Mouse (Mus musculus) embryonic fibroblast, embryonic 13.5 days (primary cell): ENCODE measurements around the gene Neurod1. TPM values are rescaled to one million over a fixed set of nuclear protein-coding genes. Genes with fewer than 3 reads are reported as not detected.

Experiments
- H3K27ac ChIP-seq: 2 replicates; pipeline ENCODE4 v1.5.1; 2012; ENCODE audit warnings: low read length, control low read depth, inconsistent platforms; ENCODE audit not compliant: insufficient read depth
- H3K4me1 ChIP-seq: 2 replicates; pipeline ENCODE4 v1.6.1; 2011; ENCODE audit warnings: low read length; ENCODE audit not compliant: control insufficient read depth, insufficient read depth
- H3K4me3 ChIP-seq: 2 replicates; pipeline ENCODE4 v1.5.1; 2011; ENCODE audit warnings: mild to moderate bottlenecking, control low read depth, low read length; ENCODE audit not compliant: insufficient read depth
- CTCF ChIP-seq: IDR thresholded peaks from 2 replicates; pipeline ENCODE4 v1.5.1; 2011; ENCODE audit warnings: mild to moderate bottlenecking, control low read depth, low read length, moderate library complexity, borderline replicate concordance; ENCODE audit not compliant: insufficient read depth
- POLR2A ChIP-seq: IDR thresholded peaks from 2 replicates; pipeline ENCODE4 v1.6.1; 2011; ENCODE audit warnings: low read depth, mild to moderate bottlenecking, control low read depth, low read length, moderate library complexity
- polyA plus RNA-seq: library from polyadenylated mRNA; stranded (reverse); fragments of >200 nt; gene quantifications from 2 replicates; pipeline ENCODE4 v1.2.4, GENCODE M21; 2011; ENCODE audit warnings: low read depth; ENCODE audit not compliant: missing spikeins, insufficient read length

Neurod1 gene
- not detected in 2 replicates for polyA plus RNA-seq

DNA sequence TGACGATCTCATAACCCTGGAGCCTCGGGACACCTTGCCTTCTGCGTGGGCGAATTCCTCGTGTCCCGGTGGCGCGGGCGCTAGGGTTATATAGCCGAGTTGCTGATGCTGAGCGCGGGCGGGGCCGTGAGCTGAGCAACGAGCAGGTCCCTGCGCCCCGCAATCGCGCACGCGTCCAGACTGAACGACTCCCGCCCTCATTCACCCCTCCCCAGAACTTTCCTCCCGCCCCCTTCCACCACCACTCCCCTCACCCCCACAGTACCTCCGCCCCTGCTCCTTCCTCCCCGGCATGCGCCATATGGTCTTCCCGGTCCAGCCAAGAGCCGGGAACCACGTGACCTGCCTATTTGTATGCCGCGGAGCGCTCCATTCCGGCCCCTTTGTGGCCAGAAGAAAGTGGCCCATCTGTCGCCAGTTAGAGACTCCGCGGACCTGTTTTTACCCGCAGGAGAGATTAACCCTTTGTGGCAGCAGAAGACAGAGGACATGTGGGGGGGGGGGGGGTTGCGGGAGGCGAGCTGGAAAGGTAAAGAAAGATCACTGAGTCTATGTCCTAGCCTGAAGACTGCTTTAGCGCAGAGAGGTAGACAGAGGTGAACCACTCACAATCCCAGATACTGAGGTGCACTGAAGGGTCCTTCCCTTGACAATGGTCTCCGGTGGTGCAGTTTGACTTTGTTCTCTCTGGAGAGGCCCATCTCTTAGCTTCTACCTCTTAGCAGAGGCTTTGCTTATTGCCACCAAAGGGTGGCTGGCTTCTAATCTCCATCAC, at the start of gene Neurod1, which contains the start of gene Cerkl:
TSS of gene Neurod1 (minus strand) at position 177 of the 775 bp plus-strand sequence.
TSS of gene Cerkl (minus strand) at position 211 of the 775 bp plus-strand sequence.
- TF ChIP-seq POLR2A (no peak), CTCF (no peak)
- no peak within 1 kb of the TSS for H3K4me3 ChIP-seq

DNA sequence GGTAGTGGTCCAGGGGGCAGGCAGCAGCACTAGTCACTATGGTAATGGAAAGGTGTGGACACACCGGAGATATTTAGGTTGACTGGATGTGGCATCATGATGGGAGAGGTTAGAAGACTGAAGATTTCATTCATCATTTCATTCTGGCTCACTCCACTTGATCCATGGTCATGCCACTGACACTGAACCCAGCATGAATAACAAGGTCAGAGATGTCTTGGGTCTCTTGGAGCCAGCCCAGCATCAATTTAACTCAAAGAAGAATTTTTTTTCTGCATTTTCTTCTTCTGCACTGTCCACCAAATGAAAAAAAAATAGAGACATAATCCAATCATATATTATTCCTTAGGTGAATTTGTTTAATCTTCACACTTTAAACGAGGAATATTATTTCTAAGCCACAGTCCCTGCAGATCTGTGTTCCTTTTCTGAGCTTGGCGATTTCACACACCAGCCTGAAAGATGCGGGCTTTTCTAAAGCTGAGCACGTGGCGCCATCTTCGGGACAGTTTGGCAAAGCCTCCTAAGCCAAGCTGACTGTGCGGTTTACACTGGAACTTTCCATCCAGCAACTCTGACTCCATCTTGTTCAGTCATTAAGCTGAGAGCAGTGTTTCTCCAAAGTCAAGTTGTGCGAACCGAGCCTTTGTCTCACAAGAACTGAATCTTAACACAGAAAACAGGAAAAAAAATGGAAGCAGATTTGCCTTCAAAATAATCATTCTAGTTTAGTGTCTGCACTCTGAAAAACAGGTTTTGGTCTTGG, 42.6 kb upstream of the Neurod1 start:
- Histone ChIP-seq H3K4me3 (no peak overlapping the region), H3K27ac (no peak overlapping the region), H3K4me1 (peaks cover 8% of the 10 kb centered on the region)
- TF ChIP-seq CTCF (peak; percentile 86), POLR2A (no peak)

More for the DNA sequence above, at the start of gene Neurod1, which contains the start of gene Cerkl:
- Histone ChIP-seq H3K27ac (no peak within 1 kb of the TSS), H3K4me1 (no peaks in the 10 kb centered on the region)

DNA sequence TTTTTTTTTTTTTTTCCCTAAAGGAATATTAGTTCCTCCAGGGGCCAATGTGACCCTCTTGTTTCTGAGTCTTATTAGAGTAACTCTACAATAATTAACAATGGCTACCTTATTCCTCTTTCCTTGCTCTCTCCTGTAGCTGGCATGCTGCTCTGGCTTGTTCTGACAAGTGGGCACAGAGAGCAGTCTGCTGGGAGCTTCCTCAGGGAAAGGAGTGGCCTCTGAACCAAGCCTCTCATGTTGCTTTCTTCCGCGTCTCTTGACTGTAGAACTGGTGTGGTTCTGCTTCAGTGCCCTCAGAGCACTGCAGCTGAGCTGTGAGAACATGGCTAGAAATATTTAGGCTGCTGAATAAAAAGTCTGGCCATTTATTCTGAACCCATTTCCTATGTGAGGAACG, 28.6 kb upstream of the Neurod1 start:
- TF ChIP-seq POLR2A (no peak), CTCF (no peak)

DNA sequence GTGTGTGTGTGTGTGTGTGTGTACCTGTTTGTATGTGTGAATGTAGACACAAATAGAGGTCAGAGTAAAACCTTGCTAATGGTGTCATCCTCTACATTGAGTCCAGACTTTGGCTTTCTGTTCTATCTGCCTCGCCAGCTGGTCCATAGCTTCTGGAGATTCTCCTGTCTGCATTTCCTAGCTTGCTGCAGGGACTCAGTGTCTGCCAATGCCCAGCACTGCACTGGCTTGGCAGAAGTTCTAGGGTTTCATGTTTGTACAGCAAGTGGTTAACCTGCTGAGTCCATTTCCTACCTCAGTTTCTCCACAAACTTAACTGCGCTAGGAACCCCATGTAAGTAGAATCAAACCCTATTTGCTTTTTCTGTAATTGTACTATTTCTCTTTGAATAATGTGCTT, 26.0 kb upstream of the Neurod1 start:
- Histone ChIP-seq H3K4me1 (no peaks in the 10 kb centered on the region; the same call in 1 of the 2 replicates), H3K4me3 (no peak overlapping the region), H3K27ac (no peak overlapping the region)
- TF ChIP-seq POLR2A (no peak), CTCF (no peak)

More for the DNA sequence above, 28.6 kb upstream of the Neurod1 start:
- H3K27ac ChIP-seq: no peak overlapping the region
- no peaks in the 10 kb centered on the region; the same call in 1 of the 2 replicates for H3K4me1 ChIP-seq
- H3K4me3 ChIP-seq: no peak overlapping the region

DNA sequence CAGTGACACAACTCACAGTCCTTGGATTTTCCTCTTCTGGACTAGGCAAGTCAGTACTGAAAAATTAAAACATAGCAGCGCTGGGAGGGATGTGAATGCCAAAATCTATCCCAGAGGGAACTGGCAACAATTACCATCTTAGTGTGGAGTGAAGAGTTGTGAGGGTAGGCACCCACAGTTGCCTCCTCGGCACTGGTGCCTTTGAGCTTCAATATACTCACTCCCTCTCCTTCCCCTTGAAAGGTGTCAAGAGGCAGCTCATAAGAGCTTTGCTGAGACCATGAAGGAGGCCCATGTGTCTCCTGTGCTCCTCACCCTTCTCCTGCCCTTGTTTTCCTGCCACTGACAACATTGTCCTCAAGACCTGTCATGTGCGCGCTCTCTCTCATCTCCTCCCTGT, 5.9 kb upstream of the Neurod1 start:
- no peak overlapping the region for H3K27ac ChIP-seq
- H3K4me3 ChIP-seq: no peak overlapping the region
- no peaks in the 10 kb centered on the region for H3K4me1 ChIP-seq
- no peak for TF ChIP-seq POLR2A
- no peak for TF ChIP-seq CTCF

DNA sequence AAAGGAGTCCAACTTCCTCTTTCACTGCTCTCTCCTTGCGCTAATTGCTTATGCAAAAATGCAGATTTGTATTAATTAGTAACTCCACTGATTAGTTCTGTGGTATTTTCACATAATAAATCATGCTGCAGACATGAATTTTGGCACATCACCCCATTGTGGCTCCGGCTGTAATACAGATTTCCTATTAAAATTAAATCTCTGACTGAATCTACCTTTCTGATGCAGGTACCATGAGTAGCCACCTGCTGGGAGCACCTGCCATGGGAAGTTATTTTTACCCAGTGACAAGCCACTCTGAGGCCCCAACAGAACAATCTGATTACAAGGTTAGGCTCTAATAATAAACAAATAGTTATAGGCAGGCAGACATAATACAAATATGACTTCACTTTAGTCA, 5.3 kb upstream of the Neurod1 start:
- Histone ChIP-seq H3K27ac (no peak overlapping the region), H3K4me1 (no peaks in the 10 kb centered on the region), H3K4me3 (no peak overlapping the region)
- TF ChIP-seq POLR2A: no peak
- TF ChIP-seq CTCF: no peak

DNA sequence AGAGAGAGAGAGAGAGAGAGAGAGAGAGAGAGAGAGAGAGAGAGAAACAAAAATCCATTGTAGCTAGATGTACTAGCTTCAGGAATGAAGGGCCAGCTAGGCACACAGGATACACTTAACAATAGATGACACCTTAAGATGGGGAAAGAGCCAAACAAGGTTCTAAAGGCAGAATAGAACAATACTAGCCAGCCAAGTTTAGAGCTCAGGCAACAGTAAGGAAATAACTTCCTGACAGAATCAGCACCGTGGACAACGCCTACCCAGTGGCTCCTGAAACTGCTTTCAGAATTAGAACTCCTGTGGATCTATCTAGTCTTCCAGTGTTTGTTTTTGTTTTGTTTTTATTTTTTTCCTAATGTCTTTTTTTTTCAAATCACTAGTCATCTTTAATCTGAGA, 4.0 kb upstream of the Neurod1 start:
- TF ChIP-seq CTCF (no peak), POLR2A (no peak)
- no peak overlapping the region for H3K4me3 ChIP-seq

DNA sequence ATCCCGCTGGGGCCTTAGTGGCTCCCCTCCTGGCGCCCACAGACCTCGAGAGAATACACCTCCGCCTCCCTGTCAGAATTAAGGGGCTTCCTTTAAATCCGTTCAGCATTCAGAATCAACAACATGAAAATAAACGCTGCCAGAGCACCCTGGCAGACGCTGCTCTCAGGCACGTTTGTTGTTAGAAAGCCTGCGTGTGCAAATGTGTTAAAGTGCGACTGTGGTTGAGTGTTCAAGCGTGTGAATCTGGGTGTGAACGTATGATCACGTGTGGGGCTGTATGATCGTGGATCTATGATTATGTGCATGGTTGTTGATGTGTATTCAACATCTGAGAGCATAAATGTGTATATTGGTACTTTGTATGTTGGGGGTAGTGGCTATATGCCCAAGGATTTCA, 3.6 kb upstream of the Neurod1 start:
- TF ChIP-seq POLR2A (no peak), CTCF (no peak)
- Histone ChIP-seq H3K27ac (no peak overlapping the region), H3K4me3 (no peak overlapping the region), H3K4me1 (no peaks in the 10 kb centered on the region)

More for the DNA sequence above, 4.0 kb upstream of the Neurod1 start:
- Histone ChIP-seq H3K27ac (no peak overlapping the region), H3K4me1 (no peaks in the 10 kb centered on the region)

DNA sequence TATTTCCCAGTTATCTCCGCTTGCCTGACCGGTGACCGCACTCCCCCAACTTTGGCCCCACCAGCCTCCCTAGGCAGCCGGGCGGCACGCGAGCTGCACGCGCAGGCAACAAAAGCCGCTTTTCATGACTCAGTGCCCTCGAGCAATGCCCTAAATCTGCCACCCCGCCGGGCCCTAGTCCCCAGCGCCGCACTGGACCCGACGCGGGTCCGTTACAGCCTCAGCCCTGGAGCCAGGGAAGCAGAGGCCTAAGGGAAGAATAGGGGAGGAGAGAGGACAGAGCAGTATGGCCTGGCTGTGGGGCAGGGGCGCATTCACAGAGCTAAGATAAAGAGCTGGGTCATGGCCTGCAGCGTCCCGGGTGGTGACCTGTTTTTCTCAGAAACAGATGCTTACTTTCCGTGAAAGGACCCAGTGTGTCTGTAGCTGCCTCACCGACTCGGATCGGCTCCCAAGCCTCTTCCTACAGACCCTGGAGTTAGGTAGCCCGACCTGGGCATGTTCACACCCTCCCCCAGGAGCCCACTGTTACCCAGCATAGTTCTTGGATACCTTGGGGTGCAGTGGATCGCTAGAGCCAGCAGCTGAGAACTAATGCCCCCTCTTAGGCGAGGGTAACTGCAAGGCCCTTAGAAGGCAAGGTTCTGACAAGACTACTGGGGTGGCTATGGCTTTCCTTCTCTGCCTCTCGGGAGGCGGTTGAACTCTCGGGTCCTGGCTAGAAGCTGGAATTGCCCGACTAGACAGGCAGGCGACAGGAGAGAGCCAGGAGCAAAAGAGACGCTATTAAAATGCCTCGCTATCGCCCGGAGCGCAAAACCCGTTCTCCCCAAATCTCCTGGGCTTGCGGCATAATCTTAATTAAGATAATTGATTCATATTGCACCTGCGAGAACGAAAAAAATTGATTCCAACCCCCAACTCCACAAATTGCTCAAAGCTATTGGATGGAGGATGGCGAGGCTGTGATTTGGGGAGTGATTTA, 2.8 kb upstream of the Neurod1 start:
- no peak overlapping the region for H3K4me3 ChIP-seq
- TF ChIP-seq POLR2A (no peak), CTCF (no peak)
- H3K4me1 ChIP-seq: no peaks in the 10 kb centered on the region
- H3K27ac ChIP-seq: no peak overlapping the region
